Mouse (Mus musculus) thymus, adult 2 months (tissue): ENCODE results near the gene Ube2o.

ENCODE experiments used
- CTCF ChIP-seq: fragments of 200-500 bp; IDR thresholded peaks from 2 replicates; pipeline ENCODE4 v1.5.1; 2012; ENCODE audit warnings: mild to moderate bottlenecking, control low read depth, low read length, moderate library complexity, borderline replicate concordance; ENCODE audit not compliant: control insufficient read depth, poor library complexity, insufficient read depth; ENCODE audit errors: extremely low read depth
- POLR2A ChIP-seq: fragments of 200-500 bp; IDR thresholded peaks from 2 replicates; pipeline ENCODE4 v1.6.1; 2012; ENCODE audit warnings: mild to moderate bottlenecking, low read length, control low read depth, moderate library complexity; ENCODE audit not compliant: control insufficient read depth, poor library complexity, insufficient read depth; ENCODE audit errors: extremely low read depth

DNA sequence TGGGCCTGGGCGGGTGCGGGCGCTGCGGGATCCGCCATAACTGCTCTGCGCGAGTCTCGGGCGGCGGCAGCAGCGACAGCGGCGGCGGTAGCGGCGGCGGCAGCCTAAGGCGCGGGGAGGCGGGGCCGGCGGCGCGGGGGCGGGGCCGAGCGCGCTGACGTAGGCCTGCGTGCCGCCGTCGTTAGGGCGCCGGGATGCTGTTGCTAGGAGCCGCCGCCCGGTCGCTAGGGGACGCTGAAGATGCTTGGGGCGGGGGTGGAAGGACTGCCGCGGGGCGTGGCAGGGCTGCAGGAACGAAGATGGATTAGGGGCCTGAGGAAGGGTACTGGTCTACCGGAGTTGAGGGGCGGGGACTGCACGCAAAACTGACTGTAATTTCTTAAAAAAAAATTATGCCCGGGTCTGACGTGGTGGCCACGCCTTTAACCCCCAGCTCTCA lies at the start of gene Ube2o:
- TF ChIP-seq POLR2A: no peak
- TF ChIP-seq CTCF: no peak
